Mouse (Mus musculus) heart, embryonic 14.5 days (tissue): ENCODE results near the gene Shroom3. TPM values are rescaled to one million over a fixed set of nuclear protein-coding genes. Genes with fewer than 3 reads are reported as not detected.

Experiments used
- ATAC-seq: fragments of 200-750 bp; cut with Nextera tagmentation; 2 replicates; pipeline ENCODE4 v1.8.0; 2017; ENCODE audit warnings: low read depth, moderate TSS enrichment; ENCODE audit not compliant: insufficient number of reproducible peaks, insufficient read depth, low FRiP score
- H3K27ac ChIP-seq, 2 experiments: fragments of 200-500 bp in 1 of 2; fragments of 300-500 bp in 1 of 2; sonication (generic) in 1 of 2; replicated peaks in 1 of 2; 2 replicates each; pipeline ENCODE4 v1.5.1; 2012 to 2014; ENCODE audit warnings: low read depth in 2 of 2, low read length in 2 of 2, control low read depth in 1 of 2, mild to moderate bottlenecking in 1 of 2, mixed read lengths in 1 of 2; ENCODE audit not compliant: control insufficient read depth in 1 of 2, insufficient read depth in 1 of 2
- H3K27me3 ChIP-seq: fragments of 300-500 bp; sonication (generic); 2 replicates; pipeline ENCODE4 v1.6.1; 2014; ENCODE audit warnings: mild to moderate bottlenecking, low read length, control low read depth; ENCODE audit not compliant: control insufficient read depth, insufficient read depth
- H3K36me3 ChIP-seq: fragments of 300-500 bp; sonication (generic); 2 replicates; pipeline ENCODE4 v1.6.1; 2014; ENCODE audit warnings: mild to moderate bottlenecking, control low read depth, low read length, mixed read lengths; ENCODE audit not compliant: control insufficient read depth, insufficient read depth
- H3K4me1 ChIP-seq, 2 experiments: fragments of 200-500 bp in 1 of 2; fragments of 300-500 bp in 1 of 2; sonication (generic) in 1 of 2; 2 replicates each; pipeline ENCODE4 v1.6.1; 2012 to 2014; ENCODE audit warnings: low read length in 2 of 2, control low read depth in 1 of 2, mixed read lengths in 1 of 2; ENCODE audit not compliant: control insufficient read depth in 2 of 2, insufficient read depth in 2 of 2
- H3K4me2 ChIP-seq: fragments of 300-500 bp; sonication (generic); 2 replicates; pipeline ENCODE4 v1.6.1; 2014; ENCODE audit warnings: mild to moderate bottlenecking, low read length
- H3K4me3 ChIP-seq, 2 experiments: fragments of 200-500 bp in 1 of 2; fragments of 300-500 bp in 1 of 2; sonication (generic) in 1 of 2; 2 replicates each; pipeline ENCODE4 v1.5.1; 2012 to 2014; ENCODE audit warnings: low read length in 2 of 2, mild to moderate bottlenecking in 2 of 2, control low read depth in 1 of 2, low read depth in 1 of 2, moderate library complexity in 1 of 2; ENCODE audit not compliant: control insufficient read depth in 1 of 2, insufficient read depth in 1 of 2
- H3K9ac ChIP-seq: fragments of 300-500 bp; sonication (generic); 2 replicates; pipeline ENCODE4 v1.6.1; 2014; ENCODE audit warnings: mild to moderate bottlenecking, low read length
- H3K9me3 ChIP-seq: fragments of 300-500 bp; sonication (generic); 2 replicates; pipeline ENCODE4 v1.6.1; 2016; ENCODE audit warnings: low read length, control low read depth; ENCODE audit not compliant: control insufficient read depth
- WGBS: fragments of 180-500 bp; shearing (Covaris S2); extraction: QIAGEN DNeasy Blood & Tissue Kit; methylation state at CpG from one replicate; pipeline ENCODE4 v1.1.7; 2014; 5-methylcytosine and 5-hydroxymethylcytosine counted together
- polyA plus RNA-seq: library from polyadenylated mRNA; unstranded; fragments of >200 nt; fragmentation: Nextera tagmentation; extraction: Ambion mirVana; gene quantifications from 2 replicates; pipeline ENCODE4 v1.2.1, GENCODE M21; 2014

Shroom3 gene
- polyA plus RNA-seq, 1 experiment from 2014 or later = 21.1 TPM

DNA sequence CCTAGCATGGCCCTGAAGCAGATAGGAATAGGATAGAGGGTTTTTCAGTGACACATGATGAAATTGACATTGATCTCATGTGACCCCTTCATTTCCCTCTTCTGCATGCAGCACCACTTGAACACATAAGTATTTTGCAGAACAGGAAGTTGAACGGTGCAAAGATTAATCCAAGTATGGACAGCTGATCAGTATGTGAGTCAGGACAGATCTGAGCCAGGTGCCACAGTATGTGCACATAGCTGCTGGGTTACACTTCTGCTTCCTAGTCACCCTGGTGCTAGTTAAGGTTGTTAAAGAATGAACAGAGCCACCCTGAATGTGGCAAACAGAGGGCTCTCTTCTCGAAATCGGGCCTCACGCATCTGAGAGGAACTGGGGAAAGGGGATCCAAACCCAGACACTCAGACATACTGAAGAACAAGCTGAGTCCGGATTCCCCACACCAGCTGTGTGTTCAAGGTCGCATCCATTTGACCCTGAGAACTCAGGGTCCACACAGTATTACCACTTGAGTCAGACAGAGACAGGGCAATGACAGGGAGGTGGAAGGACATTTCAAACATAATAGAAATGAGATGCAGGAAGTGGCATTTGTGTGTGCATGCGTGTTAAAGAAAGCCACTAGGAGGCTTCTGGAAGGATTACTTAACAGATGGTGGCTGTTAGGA lies 251.2 kb downstream of the Shroom3 start:
- 70% methylated on average over 7 of the region's 7 CpGs for WGBS
- Histone ChIP-seq H3K27ac (peak overlapping the region in 1 of 2 experiments; percentile 51; a peak in 2 of 4 replicates), H3K4me1 (peaks cover 38 to 61% of the 10 kb centered on the region in 2 experiments), H3K36me3 (peaks cover 46% of the 10 kb centered on the region), H3K4me2 (no peak overlapping the region), H3K27me3 (no peaks in the 10 kb centered on the region), H3K4me3 (no peak overlapping the region), H3K9ac (peak overlapping the region; percentile 27; the same call in 1 of the 2 replicates), H3K9me3 (no peaks in the 10 kb centered on the region)
- no peak for ATAC-seq

DNA sequence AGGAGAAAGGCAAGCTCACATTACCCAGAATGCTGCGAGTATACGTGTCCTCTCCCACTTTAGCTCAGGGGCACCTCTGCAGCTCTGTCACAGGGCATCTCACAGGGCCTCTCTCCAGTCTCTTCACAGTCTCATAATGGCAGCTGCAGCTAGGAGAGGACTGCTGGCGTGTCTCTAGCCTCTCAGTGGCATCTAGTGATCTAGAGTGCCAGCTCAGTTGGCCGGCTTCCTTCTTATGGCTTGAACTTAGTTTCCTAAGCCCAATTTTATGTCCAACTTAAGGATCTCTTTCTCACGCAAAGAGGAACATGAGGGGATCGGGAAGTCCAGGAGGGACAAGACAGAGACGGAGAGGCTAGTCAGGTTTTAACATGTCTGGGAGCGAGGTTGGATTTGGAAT lies 252.6 kb downstream of the Shroom3 start:
- Histone ChIP-seq H3K27ac (no peak overlapping the region), H3K9me3 (no peaks in the 10 kb centered on the region)
- no peak for ATAC-seq

DNA sequence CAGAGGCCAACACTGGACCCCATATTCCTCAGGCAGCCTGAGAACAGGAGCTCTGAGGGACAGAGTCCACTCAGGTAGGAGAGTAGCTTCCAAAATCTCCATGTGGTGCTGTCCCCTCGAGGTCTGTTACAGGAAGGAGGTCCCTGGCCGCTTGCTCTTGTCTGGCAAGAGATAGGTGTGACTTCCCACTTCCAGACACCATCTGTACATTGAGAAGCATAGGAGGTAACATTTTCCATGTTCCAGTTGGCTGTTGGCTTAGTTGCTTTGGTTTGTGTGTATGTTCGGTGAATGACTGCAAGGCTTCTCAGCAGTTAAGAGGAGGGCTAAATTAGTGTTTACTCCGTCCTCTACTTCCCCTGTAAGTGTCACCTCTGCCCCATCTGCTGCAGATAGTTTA lies 254.5 kb downstream of the Shroom3 start:
- peaks cover 58% of the 10 kb centered on the region for H3K36me3 ChIP-seq
- H3K27ac ChIP-seq = no peak overlapping the region
- H3K4me1 ChIP-seq = peaks cover 14 to 29% of the 10 kb centered on the region in 2 experiments
- peaks cover 13% of the 10 kb centered on the region for H3K9me3 ChIP-seq
- no peaks in the 10 kb centered on the region for H3K27me3 ChIP-seq
- ATAC-seq = no peak
- 80% methylated on average over 4 of the region's 4 CpGs for WGBS
- no peak overlapping the region for H3K9ac ChIP-seq
- no peak overlapping the region for H3K4me3 ChIP-seq
- no peak overlapping the region for H3K4me2 ChIP-seq

More for the DNA sequence above, 252.6 kb downstream of the Shroom3 start:
- Histone ChIP-seq H3K4me2 (no peak overlapping the region), H3K9ac (no peak overlapping the region), H3K36me3 (peaks cover 48% of the 10 kb centered on the region), H3K4me1 (peaks cover 30 to 47% of the 10 kb centered on the region in 2 experiments), H3K27me3 (no peaks in the 10 kb centered on the region), H3K4me3 (no peak overlapping the region)
- 83% methylated on average over 8 of the region's 8 CpGs for WGBS

DNA sequence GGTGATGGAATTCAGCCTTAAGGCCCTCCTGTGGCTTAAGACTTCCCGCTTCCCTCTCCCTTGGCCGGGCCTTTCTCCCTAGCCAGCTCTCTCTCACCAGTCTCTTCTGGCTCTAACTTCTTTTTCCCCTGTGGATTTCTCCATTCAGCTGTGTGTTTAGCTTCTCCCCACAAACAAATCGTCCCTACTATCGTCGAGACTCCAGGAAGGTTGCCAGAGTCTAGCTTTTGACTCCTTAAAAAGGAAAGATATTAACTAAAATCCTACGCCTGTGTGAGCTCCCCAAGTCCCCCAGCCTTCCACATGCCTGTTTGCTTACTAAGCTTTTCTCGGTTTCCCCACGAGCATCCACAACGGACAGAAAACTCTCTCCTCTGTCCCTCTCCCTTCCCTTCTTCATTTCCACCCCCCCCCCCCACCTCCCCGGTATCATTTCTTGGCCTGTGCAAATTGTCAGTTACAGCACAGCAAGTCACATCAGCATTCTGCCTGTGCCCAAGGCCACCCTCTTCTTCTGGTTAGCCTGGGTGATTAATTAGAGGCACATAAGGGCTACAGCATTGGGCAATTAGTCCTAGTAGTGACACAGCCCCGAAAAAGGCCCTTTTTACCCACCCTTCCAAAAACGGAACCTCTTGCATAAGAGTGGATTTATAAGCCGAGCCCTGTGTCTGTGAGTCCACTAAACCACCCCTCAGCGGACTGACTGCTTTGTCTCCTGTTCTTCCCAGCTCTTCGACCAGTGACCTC lies 256.2 kb downstream of the Shroom3 start:
- Histone ChIP-seq H3K27me3 (no peaks in the 10 kb centered on the region), H3K4me3 (no peak overlapping the region), H3K9ac (no peak overlapping the region), H3K4me2 (no peak overlapping the region), H3K9me3 (peaks cover 15% of the 10 kb centered on the region), H3K4me1 (peaks cover 2 to 12% of the 10 kb centered on the region in 2 experiments), H3K27ac (0 out of 4 replicates have a peak overlapping the region, but pooled peaks of 1 of the 2 experiments have one; percentile 31), H3K36me3 (peaks cover 70% of the 10 kb centered on the region)
- no peak for ATAC-seq
- WGBS = 75% methylated on average over 15 of the region's 15 CpGs

DNA sequence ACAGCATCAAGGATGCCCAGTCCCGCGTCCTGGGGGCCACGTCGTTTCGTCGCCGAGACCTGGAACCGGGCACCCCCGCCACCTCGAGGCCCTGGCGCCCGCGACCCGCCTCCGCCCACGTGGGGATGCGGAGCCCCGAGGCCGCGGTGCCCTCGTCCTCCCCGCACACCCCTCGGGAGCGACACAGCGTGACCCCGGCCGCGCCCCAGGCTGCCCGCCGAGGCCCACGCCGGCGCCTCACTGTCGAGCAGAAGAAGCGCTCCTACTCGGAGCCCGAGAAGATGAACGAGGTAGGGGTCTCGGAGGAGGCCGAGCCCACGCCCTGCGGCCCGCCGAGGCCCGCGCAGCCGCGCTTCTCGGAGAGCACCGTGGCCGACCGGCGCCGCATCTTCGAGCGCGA lies 258.9 kb downstream of the Shroom3 start:
- 74% methylated on average over 57 of the region's 57 CpGs for WGBS
- 0 out of 2 replicates have a peak, but pooled peaks have one; percentile 5 for ATAC-seq
- Histone ChIP-seq H3K36me3 (peaks cover 72% of the 10 kb centered on the region), H3K4me3 (no peak overlapping the region), H3K9ac (no peak overlapping the region), H3K27ac (no peak overlapping the region), H3K4me1 (no peaks in the 10 kb centered on the region; a peak in 1 of 4 replicates), H3K27me3 (no peaks in the 10 kb centered on the region), H3K4me2 (no peak overlapping the region), H3K9me3 (peaks cover 15% of the 10 kb centered on the region)

DNA sequence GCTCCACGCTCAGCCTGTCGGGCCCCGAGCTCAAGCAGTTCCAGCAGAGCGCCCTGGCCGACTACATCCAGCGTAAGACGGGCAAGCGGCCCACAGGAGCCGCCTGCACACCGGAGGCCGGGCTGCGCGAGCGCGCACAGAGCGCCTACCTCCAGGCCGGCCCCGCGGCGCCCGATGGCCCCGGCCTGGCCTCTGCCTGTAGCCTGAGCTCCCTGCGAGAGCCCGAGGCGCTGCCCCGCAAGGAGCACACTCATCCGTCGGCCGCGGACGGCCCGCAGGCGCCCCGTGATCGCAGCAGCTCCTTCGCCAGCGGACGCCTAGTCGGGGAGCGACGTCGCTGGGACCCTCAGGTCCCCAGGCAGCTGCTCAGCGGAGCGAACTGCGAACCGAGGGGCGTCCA lies 259.3 kb downstream of the Shroom3 start:
- 66% methylated on average over 47 of the region's 47 CpGs for WGBS
- ATAC-seq = peak; percentile 8; the same call in 1 of the 2 replicates

DNA sequence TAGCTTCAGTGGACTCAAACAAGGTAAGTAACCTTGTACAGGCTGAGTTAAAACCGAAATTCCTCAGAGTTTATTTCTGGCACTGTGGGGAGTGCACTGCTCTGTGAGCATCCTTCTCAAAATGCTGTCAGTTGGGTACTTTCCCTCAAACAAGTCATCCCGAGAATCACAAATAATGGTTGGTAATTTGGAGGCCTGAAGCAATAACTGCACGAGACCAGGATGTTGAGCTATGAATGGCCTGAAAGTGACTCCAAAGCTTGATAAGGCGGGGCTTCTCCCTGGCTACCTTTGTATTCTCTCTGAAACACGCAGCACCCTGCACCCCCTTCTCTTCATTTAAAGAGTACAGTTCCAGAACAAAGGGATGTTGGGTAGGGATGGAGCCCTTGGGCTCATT lies 261.6 kb downstream of the Shroom3 start:
- Histone ChIP-seq H3K36me3 (peaks cover 84% of the 10 kb centered on the region), H3K9ac (no peak overlapping the region), H3K4me1 (peaks cover 9 to 10% of the 10 kb centered on the region in 2 experiments; a peak in 2 of 4 replicates), H3K4me2 (no peak overlapping the region), H3K27me3 (no peaks in the 10 kb centered on the region), H3K4me3 (no peak overlapping the region), H3K27ac (no peak overlapping the region), H3K9me3 (peaks cover 15% of the 10 kb centered on the region)
- ATAC-seq = no peak
- 64% methylated on average over 5 of the region's 5 CpGs for WGBS

More for the DNA sequence above, 259.3 kb downstream of the Shroom3 start:
- no peak overlapping the region for H3K4me3 ChIP-seq
- no peak overlapping the region for H3K9ac ChIP-seq
- H3K9me3 ChIP-seq = peaks cover 15% of the 10 kb centered on the region
- no peaks in the 10 kb centered on the region; a peak in 1 of 4 replicates for H3K4me1 ChIP-seq
- H3K36me3 ChIP-seq = peaks cover 69% of the 10 kb centered on the region
- no peak overlapping the region for H3K4me2 ChIP-seq
- H3K27me3 ChIP-seq = no peaks in the 10 kb centered on the region
- no peak overlapping the region for H3K27ac ChIP-seq
